Mouse (Mus musculus): ENCODE data around the gene Gm648.
"Not testable (repeated sequence)": the region's sequence is repeated elsewhere in the genome, so short reads cannot be mapped to it uniquely, and the experiment has no call there.

Gm648 gene

GRCm38 (mm10) chrX:56549506-56549905, at the start of gene Gm648:
Gene Gm648, minus strand, starts transcription at chrX:56549606.
- no peak for DNase-seq (ENCODE audit: extremely low spot score, low spot score)

GRCm38 (mm10) chrX:56597887-56598640, 48.7 kb upstream of the Gm648 start, which contains the start of gene Mmgt1:
Gene Mmgt1, minus strand, starts transcription at chrX:56598069.
- peak; percentile 85 for DNase-seq (ENCODE audit: extremely low spot score, low spot score)

- DNase-seq (ENCODE audit: extremely low spot score, low spot score): no peak
These were observed 47.9 kb upstream of the Gm648 start for GRCm38 (mm10) chrX:56597219-56597886.

- no peak for DNase-seq (ENCODE audit: extremely low spot score, low spot score)
These were observed 28.8 kb upstream of the Gm648 start for GRCm38 (mm10) chrX:56578200-56578599.

GRCm38 (mm10) chrX:56572465-56572864, 23.1 kb upstream of the Gm648 start:
- no peak for DNase-seq (ENCODE audit: extremely low spot score, low spot score)

GRCm38 (mm10) chrX:56553584-56553983, 4.2 kb upstream of the Gm648 start:
- no peak for DNase-seq (ENCODE audit: extremely low spot score, low spot score)

- no peak for DNase-seq (ENCODE audit: extremely low spot score, low spot score)
These were observed 12.2 kb downstream of the Gm648 start for GRCm38 (mm10) chrX:56537162-56537561.

- peak; percentile 54 for DNase-seq (ENCODE audit: extremely low spot score, low spot score)
These were observed 18.1 kb downstream of the Gm648 start for GRCm38 (mm10) chrX:56531266-56531665.

GRCm38 (mm10) chrX:56524442-56524841, 25.0 kb downstream of the Gm648 start, which contains the start of gene Gm10477:
Gene Gm10477, plus strand, starts transcription at chrX:56524742.
- not testable (repeated sequence) for DNase-seq (ENCODE audit: extremely low spot score, low spot score)

GRCm38 (mm10) chrX:56497241-56497640, 52.2 kb downstream of the Gm648 start:
- DNase-seq (ENCODE audit: extremely low spot score, low spot score): no peak

Measured in neural tube, embryonic 10.5 days (tissue).